ENCODE assay signal across 12 mouse cellular contexts in the genomic region with DNA sequence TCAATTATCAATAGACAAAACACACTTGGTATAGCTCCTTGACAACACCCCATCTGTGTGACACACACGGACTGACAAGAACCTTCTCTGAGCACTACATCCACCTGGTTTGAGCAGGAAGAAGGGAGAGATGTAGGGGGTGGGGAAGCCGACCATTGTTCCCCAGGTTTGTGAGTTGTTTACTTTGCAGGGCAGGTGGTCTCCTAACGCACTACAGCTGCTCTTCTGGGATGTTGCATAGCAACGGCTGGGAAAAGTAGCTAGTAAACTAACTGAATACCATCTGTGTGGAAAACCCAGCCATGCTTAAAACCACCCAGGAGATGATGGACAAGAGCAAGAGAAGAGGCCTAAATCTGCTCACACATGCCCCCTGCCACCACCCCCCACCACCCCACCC. TPM values are rescaled to one million over a fixed set of nuclear protein-coding genes. Genes with fewer than 3 reads are reported as not detected.
"Had no signal": no experiment of that assay in that cellular context is flagged by ENCODE, and none has a peak within 500 bp of the region (broad histone marks: within the 10 kb centered on the region; RNA-seq: fewer than 3 reads in every experiment).

No protein-coding gene starts in this region.

RNA-seq across cellular contexts. Expression of a gene that starts 27.7 kb away (rescaled TPM):
- total RNA-seq: layer of hippocampus, postnatal 25 days; left cerebral cortex, adult 8-10 months; left cerebral cortex, postnatal 25 days; megakaryocyte, adult 5-6 weeks had no signal
- polyA plus RNA-seq: limb, embryonic 14.5 days; liver, embryonic 12.5 days; liver, embryonic 16.5 days; lung, embryonic 14.5 days; midbrain, embryonic 14.5 days; myocyte; neural tube, embryonic 11.5 days; spleen, adult 2 months had no signal
